Mouse (Mus musculus): ENCODE measurements around the gene Sowahb. TPM values are rescaled to one million over a fixed set of nuclear protein-coding genes. Genes with fewer than 3 reads are reported as not detected.
"Not testable (repeated sequence)": the region's sequence is repeated elsewhere in the genome, so short reads cannot be mapped to it uniquely, and the experiment has no call there.

Sowahb gene
- total RNA-seq, 1 experiment from 2014 or later: 0.23 TPM

DNA sequence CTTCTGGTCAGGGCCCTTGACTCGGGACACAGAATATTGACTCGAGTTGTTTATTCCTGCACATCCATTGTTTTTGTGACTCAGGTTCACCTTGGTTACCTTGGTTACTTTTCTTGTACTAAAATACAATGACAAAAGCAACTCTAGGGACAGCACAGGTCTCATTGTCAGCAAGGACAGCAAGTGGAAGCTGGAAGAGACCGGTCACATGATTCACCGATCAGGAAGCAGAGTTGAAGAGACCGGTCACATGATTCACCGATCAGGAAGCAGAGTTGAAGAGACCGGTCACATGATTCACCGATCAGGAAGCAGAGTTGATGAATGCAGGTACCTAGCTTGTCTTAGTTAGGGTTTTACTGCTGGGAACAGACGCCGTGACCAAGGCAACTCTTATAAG is 25.6 kb downstream of the Sowahb start:
- not testable (repeated sequence) for ATAC-seq (ENCODE audit: extremely low read depth, insufficient number of reproducible peaks, low FRiP score, poor library complexity, severe bottlenecking)

DNA sequence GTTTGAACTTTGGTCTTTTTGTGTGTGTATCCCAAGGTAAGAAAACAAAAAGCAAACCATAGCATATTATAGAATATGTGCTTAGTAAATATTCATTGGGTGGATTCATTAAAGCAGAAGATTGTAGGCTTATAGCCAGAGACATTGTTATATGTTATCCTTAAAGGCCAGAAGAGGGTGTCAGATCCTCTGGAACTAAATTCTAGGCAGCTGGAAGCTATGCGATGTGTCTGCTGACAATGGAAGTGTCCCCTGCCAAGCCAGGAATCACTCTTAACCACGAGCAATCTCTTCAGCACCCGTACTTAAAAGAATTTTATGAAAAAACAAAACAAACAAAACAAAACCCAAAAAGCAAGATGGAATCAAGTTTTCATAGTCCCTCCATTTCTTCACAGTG is 27.1 kb downstream of the Sowahb start:
- ATAC-seq (ENCODE audit: extremely low read depth, insufficient number of reproducible peaks, low FRiP score, poor library complexity, severe bottlenecking): no peak

DNA sequence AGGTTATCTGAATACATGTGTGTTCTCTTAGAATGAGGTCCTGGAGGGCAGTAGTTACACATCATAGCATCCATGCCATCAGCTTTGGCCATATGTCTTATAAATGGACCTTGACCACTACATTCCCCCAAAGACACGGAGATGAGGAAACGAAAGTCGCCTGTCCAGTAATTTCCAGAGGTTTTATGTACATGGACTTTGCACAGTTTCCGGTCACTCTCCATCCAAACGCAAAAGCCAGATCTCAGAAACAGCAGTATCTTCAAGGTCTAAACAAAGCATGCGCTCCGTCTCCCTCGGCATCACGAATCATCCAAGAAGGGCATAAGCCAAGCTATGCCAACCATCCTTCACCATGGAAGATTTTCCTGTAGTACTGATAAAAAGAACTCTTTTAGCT is 36.6 kb downstream of the Sowahb start:
- no peak for ATAC-seq (ENCODE audit: extremely low read depth, insufficient number of reproducible peaks, low FRiP score, poor library complexity, severe bottlenecking)

DNA sequence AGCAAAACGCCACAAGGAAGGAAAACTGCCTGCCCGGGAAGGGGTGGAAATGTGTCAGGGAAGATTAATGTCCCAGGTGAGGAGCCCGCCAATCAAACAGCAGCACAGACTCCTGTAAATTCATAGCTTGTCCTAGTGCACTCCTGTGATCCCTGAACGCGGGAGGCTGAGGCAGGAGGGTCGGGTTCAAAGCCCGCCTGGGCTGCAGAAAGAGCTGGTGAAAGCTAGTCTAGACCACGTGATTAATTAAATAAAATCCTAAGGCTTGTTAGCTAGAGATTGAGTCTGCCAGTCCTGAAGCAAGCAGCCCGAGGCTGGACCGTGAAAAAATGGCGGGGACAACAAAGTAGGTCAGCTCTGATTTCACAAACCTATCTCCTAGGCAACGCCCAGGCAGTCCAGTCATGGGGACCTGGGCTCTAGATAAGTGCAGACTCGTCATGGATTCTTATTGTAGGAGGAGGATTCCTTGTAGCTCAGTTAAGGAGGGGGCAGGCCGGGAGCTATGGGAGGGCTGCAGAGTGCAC is 38.9 kb downstream of the Sowahb start:
- no peak for ATAC-seq (ENCODE audit: extremely low read depth, insufficient number of reproducible peaks, low FRiP score, poor library complexity, severe bottlenecking)

DNA sequence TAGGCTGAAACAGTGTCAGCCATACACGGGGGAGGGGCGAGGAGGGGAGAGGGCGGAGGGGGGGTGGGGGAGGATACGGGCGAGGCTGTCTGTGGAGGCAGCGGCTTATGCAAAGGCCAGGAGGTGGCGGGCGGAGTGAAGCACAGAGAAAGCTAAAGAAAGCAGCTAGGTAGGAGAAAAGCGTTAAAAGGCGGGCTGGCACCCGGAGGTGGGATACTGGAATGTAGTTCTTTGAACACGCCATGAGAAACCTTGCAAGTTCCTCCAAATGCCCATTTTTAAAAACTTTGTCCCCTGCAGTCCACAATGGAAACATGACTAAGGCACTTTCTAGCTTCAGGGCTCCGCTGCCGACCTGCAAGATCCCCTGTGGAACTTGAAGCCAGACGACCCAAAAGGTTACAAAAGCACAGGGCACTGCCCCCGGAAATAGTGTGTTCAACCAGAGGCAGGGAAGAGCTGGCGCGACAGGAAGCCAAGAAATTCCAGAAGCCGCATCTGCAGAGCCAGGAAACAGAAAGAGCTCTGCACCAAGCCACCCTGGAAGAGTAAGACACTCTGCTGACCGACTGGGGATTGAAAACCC is 39.5 kb downstream of the Sowahb start:
- ATAC-seq (ENCODE audit: extremely low read depth, insufficient number of reproducible peaks, low FRiP score, poor library complexity, severe bottlenecking): no peak

DNA sequence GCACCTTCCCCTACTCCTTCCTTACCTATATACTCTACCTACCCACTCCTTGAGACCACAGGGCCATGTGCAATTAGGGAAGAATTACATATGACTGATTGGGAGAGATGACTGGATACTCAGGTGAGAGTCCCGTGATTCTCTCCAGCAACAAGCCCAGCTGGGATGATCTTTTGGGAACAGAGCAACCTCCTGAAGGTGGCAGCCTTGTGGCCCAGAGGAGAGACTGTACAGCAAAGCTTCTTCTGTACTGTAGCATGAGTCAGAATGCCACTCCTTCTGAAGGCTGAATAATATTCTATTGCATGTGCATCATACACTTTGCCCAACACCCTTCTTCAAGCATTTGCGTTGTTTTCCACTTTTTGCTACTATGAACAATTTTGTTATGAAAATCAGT is 42.2 kb downstream of the Sowahb start:
- ATAC-seq (ENCODE audit: extremely low read depth, insufficient number of reproducible peaks, low FRiP score, poor library complexity, severe bottlenecking): no peak

DNA sequence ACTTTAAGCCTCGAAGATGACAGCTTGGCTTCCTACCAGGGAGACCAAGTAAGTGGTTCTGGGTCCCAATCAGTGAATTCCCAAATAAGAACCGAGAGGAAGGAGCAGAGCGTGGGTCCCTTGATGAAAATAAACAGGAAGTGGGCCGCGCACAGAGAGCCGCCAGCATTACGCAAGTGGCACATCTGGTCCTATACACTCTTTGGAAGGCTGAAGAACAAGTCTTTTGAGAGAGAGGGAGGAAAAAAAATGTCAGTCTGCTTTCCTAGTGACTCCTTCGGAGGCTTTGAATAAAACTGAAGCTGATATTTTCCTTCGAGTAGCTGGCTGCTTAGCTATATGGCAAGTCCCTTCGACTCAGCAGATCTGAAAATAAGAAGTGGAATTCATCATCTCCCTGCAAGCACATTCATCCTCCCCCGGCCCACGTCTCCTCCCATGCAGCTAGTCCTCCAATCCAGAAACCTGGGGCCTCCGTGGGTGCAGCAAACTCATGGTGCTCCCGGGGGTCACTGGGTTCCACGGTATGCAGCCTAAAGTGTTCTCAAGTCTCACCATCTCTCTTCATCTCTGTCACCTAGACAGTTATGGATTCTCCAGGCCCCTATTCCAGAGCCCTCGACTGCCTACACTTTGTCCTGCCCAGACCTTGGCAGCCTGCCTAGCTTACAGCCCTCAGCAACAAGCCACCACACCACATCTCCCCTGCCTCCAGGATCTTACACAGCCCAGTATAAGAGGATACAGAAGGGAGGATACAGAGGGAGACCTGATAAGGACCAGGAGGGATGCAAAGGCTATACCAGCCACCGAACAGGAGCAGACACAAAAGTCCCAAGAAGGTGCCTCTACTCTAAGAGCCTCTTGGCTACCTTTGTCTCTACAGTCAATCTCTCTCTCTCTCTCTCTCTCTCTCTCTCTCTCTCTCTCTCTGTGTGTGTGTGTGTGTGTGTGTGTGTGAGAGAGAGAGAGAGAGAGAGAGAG is 43.8 kb downstream of the Sowahb start:
- no peak for ATAC-seq (ENCODE audit: extremely low read depth, insufficient number of reproducible peaks, low FRiP score, poor library complexity, severe bottlenecking)

DNA sequence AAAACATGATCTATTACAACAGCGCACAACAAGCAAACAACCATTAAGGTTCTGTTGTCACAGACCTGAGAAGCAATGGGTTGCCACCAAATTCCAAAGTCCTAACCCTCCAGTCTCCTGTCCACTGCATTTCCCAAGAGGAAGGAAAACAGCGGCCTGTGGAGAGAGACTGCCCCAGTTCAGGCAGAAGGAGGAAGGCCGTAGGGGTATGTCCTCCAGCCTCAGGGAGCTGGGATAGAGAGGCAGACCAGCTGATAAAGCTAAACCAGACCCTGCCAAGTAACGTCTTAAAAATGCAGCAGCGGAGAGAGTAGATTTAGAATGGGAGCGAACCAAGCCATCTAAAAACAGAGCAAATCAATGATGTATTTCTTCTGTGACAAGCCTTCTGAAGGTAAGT is 44.8 kb downstream of the Sowahb start:
- no peak for ATAC-seq (ENCODE audit: extremely low read depth, insufficient number of reproducible peaks, low FRiP score, poor library complexity, severe bottlenecking)

DNA sequence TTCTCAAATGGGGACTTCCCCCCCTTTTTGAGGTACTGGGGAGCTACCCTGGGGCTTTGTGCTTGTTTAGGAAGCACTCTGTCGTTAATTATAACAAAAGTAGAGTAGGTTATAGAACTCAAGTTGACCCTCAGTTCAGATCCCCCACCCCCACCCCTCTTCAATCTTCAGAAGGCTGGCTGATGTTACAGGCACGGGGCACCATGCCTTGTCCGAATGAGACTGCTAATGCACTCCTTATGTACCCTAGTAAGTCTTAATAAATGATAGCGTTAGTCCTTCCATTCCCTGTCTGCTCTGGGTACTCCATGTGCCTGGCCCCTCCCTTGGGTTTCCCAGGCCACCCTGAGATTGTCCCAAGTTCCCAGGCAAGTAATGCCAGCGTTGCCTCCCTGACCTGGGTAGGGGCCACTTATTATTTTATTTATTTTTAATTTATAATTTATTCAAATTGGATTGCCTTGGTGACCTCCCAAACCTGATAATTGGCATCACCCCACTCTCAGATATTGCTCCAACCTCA is 46.3 kb downstream of the Sowahb start:
- ATAC-seq (ENCODE audit: extremely low read depth, insufficient number of reproducible peaks, low FRiP score, poor library complexity, severe bottlenecking): no peak

DNA sequence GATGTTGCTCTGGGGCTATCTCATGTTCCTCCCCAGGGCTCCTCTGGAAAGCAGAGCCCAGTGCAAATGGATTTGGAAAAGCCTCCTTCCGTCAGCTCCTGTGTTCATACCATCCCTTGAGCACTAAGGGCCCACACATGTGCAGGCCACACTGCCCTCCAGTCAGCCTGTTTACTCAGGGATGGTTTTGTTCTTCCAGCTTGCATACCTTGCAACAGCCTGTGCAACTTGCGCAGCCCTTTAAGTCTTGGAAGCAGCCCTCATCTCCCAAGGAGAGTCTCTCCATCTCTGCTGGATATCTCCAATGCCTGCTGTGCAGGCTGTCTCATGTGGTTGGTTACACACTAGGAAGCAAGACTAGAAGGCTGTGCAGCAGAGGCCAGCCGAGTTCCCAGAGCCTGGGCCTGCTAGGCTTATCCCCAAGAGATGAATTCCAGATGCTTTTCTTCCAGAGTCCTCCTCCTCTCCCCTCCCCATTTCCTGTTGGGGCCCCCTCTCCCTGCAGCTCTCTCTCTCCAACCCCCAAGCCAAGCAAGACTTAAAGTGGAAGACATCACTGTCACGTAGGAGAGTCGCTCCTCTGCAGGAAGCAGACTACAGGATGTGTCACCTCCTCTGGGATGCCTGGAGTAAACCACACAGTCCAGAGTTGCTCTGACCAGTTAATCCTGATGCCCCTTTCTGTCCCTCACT is 47.2 kb downstream of the Sowahb start:
- no peak for ATAC-seq (ENCODE audit: extremely low read depth, insufficient number of reproducible peaks, low FRiP score, poor library complexity, severe bottlenecking)

DNA sequence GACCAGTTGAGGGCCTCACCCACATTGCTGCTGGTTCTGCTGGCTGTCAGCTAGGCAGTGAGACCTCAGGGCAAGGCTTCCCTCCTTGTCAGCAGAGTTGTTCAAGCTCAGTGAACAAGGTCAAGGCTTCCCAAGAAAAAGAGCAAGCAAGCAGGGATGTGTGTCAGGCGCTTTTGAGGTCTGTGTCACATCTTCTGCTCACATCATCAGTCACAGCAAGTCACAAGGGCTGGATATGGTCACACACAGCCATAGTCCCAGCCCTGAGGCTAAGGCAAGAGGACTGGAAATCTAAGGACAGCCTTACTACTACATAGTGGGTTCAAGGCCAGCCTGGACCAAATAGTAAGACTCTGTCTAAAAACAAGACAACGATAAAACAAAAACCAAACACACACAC is 50.0 kb downstream of the Sowahb start:
- ATAC-seq (ENCODE audit: extremely low read depth, insufficient number of reproducible peaks, low FRiP score, poor library complexity, severe bottlenecking): no peak

DNA sequence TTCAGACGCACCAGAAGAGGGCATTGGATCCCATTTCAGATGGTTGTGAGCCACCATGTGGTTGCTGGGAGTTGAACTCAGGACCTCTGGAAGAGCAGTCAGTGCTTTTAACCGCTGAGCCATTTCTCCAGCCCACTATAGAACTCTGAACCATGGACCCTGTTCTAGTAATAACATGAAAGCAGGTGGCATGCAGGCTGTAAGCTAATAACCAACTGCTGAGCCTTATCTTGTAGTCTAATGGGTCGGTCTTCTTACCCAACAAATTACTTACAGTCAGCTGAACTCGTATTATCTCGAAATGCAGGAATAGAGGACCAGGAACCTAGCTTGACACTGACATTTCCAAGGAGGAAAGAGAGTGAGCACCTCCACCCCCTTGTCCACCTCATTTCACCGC is 50.5 kb downstream of the Sowahb start:
- ATAC-seq (ENCODE audit: extremely low read depth, insufficient number of reproducible peaks, low FRiP score, poor library complexity, severe bottlenecking): no peak

DNA sequence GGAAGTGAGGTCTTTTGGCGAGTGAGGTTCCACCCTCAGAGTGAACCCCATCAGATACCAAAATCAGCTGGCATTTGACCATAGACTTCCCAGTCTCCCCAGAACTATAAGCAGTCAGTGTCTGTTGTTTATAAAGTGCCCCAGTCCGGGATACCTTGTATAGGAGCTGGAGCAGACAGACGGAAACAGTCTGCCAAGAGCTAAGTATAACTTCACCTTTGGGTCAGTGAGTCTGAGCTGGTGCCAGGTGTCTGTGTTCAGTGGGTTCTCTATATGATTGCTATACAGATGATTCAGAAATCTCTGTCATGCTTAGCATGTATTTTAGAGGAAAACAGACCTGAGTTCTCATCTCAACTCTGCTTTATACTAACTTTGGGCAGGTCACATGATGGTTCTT is 52.7 kb downstream of the Sowahb start:
- no peak for ATAC-seq (ENCODE audit: extremely low read depth, insufficient number of reproducible peaks, low FRiP score, poor library complexity, severe bottlenecking)

Other genes with a start within 250 kb of the Sowahb start
- 42.7 and 45.7 TPM in 2 replicates for gene Sept11, start 48.4 kb upstream of the Sowahb start, total RNA-seq (2017)
- 202 and 220 TPM in 2 replicates for gene Ccni, start 161.5 kb upstream of the Sowahb start, total RNA-seq (2017)
- gene 2010109A12Rik, start 161.5 kb upstream of the Sowahb start, total RNA-seq (2017): 7.2 and 7.4 TPM in 2 replicates
- gene Ccng2, start 222.2 kb upstream of the Sowahb start, total RNA-seq (2017): 136 and 150 TPM in 2 replicates